Mouse (Mus musculus): ENCODE results near the gene Camkv.

DNA sequence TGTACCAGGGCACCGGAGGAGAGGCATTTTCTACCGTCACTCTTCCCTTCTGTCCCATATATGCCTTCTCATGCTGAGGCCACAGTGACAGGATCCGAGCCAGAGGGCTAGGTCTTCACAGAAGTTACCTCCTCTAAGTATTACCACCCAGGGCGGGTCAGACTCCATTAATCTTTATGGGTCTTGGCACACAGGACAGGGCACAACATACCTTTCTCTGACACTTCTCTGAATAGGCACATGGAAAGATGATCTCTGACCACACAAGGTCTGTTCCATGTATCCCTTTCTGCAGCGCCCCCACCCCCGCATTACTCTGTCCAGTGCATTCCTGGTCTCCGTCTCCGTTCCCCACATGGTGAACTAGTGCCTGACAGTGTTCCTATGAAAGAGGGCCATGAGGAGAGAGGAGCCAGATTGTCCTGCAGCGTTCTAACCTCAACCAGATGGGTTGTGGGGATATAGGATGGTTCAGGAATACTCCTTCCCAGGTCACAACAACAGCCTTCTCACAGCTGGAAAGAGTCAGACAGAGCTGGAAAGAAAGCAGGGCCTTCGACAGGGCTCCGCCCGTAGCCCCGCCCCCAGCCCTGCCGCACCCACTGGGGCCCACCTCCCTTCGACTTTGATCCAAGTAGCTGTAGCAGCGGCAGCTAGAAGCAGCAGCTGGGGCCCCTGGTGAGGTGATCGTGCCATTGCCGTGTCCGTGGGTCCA is 29.1 kb upstream of the Camkv start, which contains the start of gene Mst1r:
- TF ChIP-seq ZNF384 (IDR thresholded peaks at IDR 0.05; ENCODE audit: low read depth, low read length) (no peak), HCFC1 (IDR thresholded peaks at IDR 0.05; ENCODE audit: borderline replicate concordance, insufficient read depth, low read length) (no peak), CHD2 (IDR thresholded peaks at IDR 0.05; ENCODE audit: low read depth, low read length) (no peak), ZC3H11A (IDR thresholded peaks at IDR 0.05; ENCODE audit: borderline replicate concordance, low read depth, low read length) (no peak)
